Comparison of ENCODE assay signal across 11 mouse cellular contexts in the genomic region with DNA sequence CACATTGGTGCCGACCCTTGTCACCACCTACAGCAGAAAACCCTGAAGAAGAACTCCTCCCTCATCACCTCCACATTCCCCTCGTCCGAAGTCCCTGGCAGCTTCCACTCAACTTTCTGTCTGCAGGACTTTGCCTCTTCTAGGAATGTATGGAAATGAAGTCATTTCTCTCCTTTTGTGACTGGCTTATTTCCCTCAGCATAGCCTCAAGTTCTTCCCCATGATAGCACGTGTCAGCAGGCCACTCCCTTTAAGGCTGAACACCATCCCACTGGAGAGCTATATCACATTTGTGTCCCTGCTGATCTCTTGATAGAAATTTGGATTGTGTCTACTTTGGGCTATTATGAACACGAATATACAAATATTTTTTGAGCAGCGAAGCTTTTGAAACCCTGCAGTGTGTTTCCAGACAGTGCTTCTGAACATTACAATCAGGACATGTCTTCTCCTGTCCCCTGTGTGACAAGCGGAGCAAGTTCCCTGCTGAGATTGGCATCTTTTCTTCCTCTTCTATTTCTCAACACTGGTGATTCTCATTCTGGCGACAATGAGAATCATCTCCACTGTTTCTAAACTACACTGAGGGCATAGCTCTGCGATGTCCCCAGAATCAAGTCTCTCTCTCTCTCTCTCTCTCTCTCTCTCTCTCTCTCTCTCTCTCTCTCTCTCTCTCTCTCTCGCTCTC.
"Had no signal": no experiment of that assay in that cellular context is flagged by ENCODE, and none has a peak within 500 bp of the region (broad histone marks: within the 10 kb centered on the region; RNA-seq: fewer than 3 reads in every experiment).

No protein-coding gene starts in this region.

- DNase-seq: layer of hippocampus, adult 9-11 months; liver; liver, embryonic 13.5 days; liver, postnatal 0 days; lung, postnatal 14 days; thymus, postnatal 4 days had no signal

- H3K36me3 ChIP-seq: limb, embryonic 12.5 days; liver, embryonic 13.5 days; lung, embryonic 15.5 days; midbrain, embryonic 12.5 days; neural tube, embryonic 13.5 days had no signal

- H3K4me3 ChIP-seq: limb, embryonic 12.5 days; liver, embryonic 13.5 days; lung, embryonic 15.5 days; midbrain, embryonic 12.5 days; neural tube, embryonic 13.5 days had no signal

- H3K9ac ChIP-seq: limb, embryonic 12.5 days; liver, embryonic 13.5 days; liver, postnatal 0 days; lung, embryonic 15.5 days; midbrain, embryonic 12.5 days; neural tube, embryonic 13.5 days had no signal

- H3K4me1 ChIP-seq: limb, embryonic 12.5 days had no signal

- H3K4me2 ChIP-seq: limb, embryonic 12.5 days; liver, embryonic 13.5 days; lung, embryonic 15.5 days; midbrain, embryonic 12.5 days; neural tube, embryonic 13.5 days had no signal

- H3K27me3 ChIP-seq: limb, embryonic 12.5 days; liver, embryonic 13.5 days; lung, embryonic 15.5 days; midbrain, embryonic 12.5 days; neural tube, embryonic 13.5 days had no signal

- ATAC-seq: liver, postnatal 0 days had no signal

- H3K9me3 ChIP-seq: limb, embryonic 12.5 days; liver, embryonic 13.5 days; lung, embryonic 15.5 days; midbrain, embryonic 12.5 days; neural tube, embryonic 13.5 days had no signal

- H3K27ac ChIP-seq: limb, embryonic 12.5 days; liver, embryonic 13.5 days; lung, embryonic 15.5 days; midbrain, embryonic 12.5 days; neural tube, embryonic 13.5 days; stomach, postnatal 0 days had no signal
